Mouse (Mus musculus) left cerebral cortex, postnatal 25 days (tissue): ENCODE measurements around the gene Ifna11. TPM values are rescaled to one million over a fixed set of nuclear protein-coding genes. Genes with fewer than 3 reads are reported as not detected.
"Not testable (repeated sequence)": the region's sequence is repeated elsewhere in the genome, so short reads cannot be mapped to it uniquely, and the experiment has no call there.

ENCODE experiments used
- DNase-seq, 2 experiments: peaks; one replicate each; pipeline ENCODE4 v3.0.0; 2022; ENCODE audit warnings: low spot score in 2 of 2, mixed read lengths in 1 of 2
- intact Hi-C: fragments of 180-260 bp; cut with DNase I; formaldehyde crosslinking; loops from one replicate; pipeline ENCODE4 v1.15.1; 2025
- total RNA-seq, 2 experiments: library from RNA; stranded (reverse); gene quantifications; 2 replicates each; pipeline ENCODE4 v1.2.3; 2021

Gene Ifna11
- total RNA-seq, 2 experiments from 2014 or later = not detected

DNA sequence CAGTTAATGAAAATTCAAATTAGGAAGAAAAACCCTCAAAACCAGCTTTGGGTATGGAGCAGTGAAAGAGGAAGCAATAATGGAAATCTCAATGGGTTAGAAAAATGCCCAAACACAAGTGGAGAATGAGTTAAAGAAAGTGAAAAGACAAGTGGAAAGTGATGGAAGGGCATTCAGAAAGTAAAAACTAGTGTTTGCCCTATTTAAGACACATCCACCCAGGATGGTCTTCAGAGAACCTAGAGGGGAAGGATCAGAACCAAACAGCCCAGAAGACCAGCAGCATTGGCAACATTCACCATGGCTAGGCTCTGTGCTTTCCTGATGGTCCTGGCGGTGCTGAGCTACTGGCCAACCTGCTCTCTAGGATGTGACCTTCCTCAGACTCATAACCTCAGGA, 15.5 kb downstream of the Ifna11 start, which contains the start of gene Ifna5:
Ifna5 (plus strand) TSS at position 301 of the 400 bp plus-strand sequence.
- DNase-seq, intact Hi-C loops: not testable (repeated sequence)

DNA sequence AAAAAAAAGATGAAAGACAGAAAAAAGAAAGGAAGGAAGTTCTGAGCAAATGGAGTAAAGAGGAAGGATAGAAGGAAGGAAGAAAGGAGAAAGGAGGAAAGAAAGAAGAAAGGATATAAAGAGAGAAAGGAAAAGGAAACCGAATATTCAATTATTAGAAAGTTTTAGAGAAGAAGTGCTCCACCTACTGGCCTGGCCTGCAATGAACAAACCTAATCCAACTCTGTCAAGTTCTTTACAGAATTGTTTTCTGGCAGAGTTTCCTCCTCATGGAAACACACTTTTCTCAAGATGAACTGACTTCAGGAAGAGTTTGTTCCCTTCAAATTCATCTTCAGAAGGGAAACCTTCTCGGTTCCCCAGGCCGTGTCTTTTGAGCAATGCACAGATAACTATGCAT, 19.1 kb downstream of the Ifna11 start:
- intact Hi-C loops = no loop called here
- peak in 1 of 2 experiments; percentile 4 for DNase-seq

DNA sequence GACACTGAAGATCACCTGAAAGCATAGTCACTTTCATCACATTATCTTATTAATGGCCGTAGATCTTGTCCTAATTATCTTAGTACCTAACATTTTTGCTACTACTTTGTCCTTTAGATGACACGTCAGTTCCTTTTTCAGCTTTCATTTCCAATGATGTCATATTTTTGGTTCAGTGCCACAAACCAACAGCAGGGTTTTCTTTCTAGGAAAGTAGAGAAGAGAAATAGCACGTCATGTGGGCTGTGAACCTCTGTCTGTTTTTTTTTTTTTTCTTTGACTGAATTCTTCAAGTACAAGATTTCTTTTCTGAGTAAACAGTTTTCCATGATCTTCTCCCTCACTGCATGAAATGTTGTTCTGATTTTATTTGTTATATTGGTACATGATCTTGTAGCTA, 20.3 kb downstream of the Ifna11 start:
- DNase-seq = no peak
- intact Hi-C loops = no loop called here

DNA sequence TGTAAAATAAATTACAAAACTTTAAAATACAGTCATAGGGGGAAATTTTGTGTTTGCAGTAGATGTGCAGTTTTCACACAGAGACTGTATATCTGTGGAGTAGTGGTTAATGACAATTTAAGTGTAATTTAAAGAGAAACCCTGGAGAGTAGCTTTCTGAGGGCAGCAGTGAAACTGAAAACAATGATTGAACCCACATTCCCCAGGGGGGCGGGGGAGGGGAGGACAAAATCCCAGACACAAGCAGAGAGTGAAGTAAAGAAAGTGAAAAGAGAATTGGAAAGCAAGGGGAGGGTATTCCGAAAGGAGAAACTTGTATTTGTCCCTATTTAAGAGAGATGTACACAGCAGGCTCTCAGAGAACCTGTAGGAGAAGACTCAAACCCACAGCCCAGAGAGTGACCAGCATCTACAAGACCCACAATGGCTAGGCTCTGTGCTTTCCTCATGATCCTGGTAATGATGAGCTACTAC, 21.7 kb downstream of the Ifna11 start, which contains the start of gene Ifna4:
Ifna4 (plus strand) TSS at position 424 of the 474 bp plus-strand sequence.
- DNase-seq = no peak
- intact Hi-C loops = no loop called here

DNA sequence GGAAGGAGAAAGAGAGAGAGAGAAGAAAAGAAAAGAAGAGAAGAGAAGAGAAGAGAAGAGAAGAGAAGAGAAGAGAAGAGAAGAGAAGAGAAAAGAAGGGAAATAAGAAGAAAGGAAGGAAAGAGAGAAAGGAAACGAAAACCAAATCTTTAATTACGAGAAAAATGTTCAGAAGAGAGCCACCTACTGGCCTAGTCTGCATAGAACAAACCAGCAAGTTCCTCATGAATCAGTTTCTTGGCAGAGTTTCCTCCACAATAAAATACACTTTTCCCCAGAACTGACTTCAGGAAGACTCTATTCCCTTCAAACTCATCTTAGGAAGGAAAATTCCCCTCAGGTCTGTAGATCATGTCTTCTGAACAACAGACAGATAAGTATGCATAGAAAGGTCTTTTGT, 25.6 kb downstream of the Ifna11 start:
- no peak for DNase-seq
- intact Hi-C loops = no loop called here

DNA sequence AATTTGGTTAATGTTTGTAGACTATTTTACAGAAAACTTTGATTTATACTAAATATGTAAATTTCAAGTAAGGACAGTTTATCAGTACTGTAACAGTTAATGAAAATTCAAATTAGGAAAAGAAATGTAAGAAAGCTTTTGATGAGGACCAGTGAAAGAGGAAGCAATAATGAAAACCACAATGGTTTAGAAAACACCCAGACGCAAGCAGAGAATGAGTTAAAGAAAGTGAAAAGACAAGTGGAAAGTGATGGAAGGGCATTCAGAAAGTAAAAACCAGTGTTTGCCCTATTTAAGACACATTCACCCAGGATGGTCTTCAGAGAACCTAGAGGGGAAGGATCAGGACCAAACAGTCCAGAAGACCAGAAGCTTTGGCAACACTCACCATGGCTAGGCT, 29.9 kb downstream of the Ifna11 start, which contains the start of gene Ifna1:
Ifna1 (plus strand) TSS at position 390 of the 400 bp plus-strand sequence.
- DNase-seq = no peak
- intact Hi-C loops = no loop called here

DNA sequence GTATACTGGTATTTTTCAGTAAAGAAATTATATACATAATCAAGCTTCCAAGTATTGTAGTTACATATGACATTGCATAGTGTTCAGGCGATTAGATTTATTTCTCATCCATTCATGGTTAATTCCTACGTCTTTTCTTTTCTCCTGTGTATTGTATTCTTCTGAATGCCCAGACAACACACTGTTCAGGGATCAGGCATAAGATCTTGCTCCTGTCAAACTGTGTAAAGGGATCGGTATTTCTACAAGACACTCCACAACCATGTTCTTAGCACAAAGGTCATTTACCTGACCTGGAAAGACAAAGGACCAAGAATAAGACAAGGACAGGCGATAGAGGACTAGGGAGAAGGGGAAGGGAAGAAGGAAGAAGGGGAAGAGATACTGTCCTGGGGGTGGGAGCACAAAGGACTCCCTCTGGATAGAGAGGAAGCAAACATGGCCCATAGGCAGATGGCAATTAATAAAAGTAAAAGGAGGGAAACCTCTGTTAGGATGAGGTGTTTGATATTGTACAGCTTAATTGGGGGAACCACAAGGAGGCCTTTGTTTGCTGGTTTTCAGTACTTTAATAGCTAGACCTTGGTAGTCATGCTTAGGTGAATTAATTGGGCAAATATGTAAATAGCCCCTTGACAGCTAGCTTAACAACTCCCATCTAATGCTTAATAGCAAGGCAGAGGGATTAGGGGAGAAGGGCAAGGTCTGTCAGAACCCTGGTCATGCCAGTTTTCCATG, 31.4 kb downstream of the Ifna11 start:
- no peak for DNase-seq
- intact Hi-C loops = no loop called here

DNA sequence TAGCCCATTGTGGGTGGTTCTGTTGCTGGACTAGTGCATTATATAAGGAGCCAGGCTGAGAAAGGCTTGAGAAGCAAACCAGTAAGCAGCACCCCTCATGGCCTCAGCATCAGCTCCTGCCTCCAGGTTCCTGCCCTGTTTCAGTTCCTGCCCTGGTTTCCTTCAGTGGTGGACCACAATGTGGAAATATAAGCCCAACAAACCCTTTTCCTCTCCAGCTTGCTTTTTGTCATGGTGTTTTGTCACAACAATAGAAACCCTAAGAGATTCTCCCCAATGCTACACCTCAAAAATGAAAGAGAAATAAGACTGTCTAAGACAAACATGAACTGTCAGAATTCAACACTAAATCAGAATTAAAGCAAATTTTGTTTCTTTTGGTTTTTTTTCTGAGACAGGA, 39.5 kb downstream of the Ifna11 start:
- intact Hi-C loops = no loop called here
- DNase-seq = no peak

DNA sequence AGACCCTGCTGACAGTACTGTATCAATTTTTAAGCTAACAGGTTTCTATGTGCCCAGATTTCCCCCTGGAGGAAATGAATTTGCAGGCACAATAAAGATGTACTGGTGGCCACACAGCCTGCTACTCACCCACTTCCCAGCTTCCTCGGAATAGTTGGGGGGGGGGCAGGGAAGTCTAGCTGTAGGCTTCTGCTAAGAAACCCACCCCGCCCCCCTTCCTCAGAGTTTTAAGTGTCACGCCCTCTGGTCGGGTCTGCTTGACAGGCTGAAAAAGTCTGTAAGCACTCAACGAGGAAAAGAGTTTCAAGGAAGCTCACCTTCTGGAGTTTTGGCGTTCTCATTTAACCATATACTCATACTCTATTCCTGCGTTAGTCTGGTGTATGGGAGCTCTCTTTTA, 43.5 kb downstream of the Ifna11 start:
- no peak for DNase-seq
- intact Hi-C loops = no loop called here

DNA sequence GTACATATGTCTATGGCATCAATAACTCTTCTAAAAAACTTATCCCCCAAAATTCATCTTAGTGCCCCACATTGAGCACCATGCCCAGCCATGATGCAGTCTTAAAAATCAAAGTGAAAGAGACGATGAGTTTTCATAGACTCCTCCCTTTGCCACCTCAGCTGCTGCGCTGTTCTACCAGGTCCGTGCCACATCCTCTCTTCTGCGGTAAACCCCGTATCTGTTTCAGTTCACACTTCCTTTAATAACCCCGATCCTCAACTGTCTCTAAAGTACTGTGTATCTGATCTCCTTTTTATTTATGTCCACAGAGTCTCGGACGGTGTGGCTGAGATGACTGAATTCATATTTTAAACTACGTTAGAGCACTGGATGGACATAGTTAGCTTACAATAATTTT, 44.8 kb downstream of the Ifna11 start:
- DNase-seq = no peak
- intact Hi-C loops = no loop called here

DNA sequence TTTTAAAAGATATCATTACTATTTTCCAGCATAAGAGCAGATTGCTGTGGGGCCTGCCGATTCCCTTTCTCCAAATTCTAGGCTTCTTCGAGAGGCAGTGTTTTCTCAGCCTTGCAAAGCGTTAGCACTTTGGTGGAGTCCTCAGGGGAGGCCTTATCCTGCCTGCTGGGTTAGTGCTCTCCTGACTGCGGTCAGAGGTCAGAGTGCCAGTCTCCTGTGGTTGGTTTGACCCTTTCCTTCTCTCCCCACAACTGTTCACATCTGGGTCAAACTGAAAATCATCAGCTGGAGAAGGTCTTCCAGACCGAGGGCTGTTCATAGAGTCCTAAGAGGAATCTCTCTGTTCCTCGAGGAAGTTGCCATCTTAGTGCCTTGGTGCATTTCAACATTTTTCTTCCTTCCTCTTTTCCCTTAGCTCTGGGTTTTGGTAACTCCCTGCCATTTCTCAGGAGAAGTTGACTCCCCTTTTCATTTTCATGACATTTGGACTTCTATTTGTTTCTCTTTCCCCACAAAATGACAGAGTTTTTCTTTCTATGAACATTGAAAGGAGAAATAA, 45.3 kb downstream of the Ifna11 start:
- DNase-seq = no peak
- intact Hi-C loops = no loop called here

DNA sequence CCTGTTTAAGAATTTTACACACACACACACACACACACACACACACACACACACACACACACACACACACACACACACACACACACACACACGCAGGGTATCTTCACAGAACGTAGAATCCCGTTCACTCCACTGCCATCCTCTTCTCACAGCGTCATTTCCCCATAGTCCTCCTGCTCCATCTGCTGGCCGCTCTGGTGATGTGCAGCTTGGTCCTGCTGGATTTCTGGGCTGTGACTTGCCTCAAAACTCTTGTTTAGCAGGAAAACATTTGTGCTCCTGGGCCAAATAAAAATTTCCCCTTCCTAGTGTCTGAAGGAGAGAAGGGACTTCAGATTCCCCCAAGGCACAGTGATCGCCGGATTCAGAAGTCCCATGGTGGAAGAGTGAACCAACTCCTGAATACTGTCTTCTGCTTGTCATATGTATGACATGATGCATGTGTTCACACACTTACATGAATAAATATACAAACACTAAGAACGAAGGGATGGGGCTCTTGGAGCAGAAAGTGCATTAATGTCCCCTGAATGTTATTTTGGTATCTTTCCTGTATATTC, 47.7 kb downstream of the Ifna11 start:
- DNase-seq = peak; percentile 62 to 75
- intact Hi-C loops = no loop called here

DNA sequence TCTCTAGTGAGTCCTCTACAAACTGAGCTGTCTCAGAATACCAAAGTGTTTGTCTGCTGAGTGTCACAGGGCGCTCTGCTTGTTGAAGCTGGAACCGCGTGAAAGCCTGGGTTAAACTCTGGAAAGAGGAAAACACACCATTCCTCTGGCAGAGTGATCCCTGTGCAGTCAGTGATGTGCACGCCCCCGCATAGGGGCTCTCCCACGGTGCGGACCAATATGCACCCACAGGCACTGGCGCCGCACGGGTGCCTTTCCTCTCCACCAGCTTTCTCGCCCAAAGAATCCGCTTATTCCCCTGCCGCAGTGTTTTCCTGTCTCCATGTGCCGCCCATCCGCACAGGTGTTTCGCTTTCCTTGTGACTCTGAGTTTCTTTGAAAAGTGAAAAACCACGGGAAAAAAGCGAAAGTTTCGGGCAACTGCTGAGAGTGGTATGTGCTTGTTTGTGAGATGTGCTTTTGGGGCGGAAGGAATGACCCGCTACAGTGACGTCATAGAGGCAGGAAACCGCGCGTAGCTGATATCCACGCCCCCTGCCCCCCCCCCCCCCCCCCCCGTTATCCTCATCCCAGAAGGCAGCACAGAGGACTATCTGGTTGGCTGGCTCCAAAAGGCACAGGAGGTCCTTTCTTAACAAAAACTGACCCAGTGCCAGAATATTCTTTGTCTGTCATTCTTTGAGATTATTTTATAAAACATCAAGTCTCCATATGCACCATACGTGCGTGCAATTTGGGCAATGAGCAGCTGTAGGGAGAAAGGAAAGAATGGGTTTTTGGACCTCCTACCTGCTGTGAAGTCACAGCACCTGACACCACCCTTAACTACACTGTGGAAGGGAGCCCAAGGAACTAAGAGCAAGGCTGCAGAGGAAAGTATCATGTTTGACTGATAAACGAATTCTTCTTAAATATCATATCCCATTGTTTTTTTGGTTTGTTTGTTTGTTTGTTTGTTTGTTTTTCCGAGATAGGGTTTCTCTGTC, 48.5 kb downstream of the Ifna11 start:
- intact Hi-C loops = no loop called here
- peak; percentile 3 to 15 for DNase-seq

Other genes starting within 250 kb of the Ifna11 start
- gene Ifna14, start 248.2 kb upstream of the Ifna11 start, total RNA-seq = not detected
- gene Ifna9, start 227.6 kb upstream of the Ifna11 start, total RNA-seq = not detected
- not detected for gene Ifna12, start 216.6 kb upstream of the Ifna11 start, total RNA-seq
- gene C87499, start 185.5 kb upstream of the Ifna11 start, total RNA-seq = not detected
- not detected for gene Ifna13, start 175.5 kb upstream of the Ifna11 start, total RNA-seq
- not detected for gene Ifna16, start 143.0 kb upstream of the Ifna11 start, total RNA-seq
- gene Ifna2, start 136.0 kb upstream of the Ifna11 start, total RNA-seq = not detected
- not detected for gene Ifnab, start 128.6 kb upstream of the Ifna11 start, total RNA-seq
- gene Gm26566, start 98.2 kb upstream of the Ifna11 start, total RNA-seq = 1 to 10 TPM; 1.2 to 1.4 TPM
- gene Klhl9, start 97.5 kb upstream of the Ifna11 start, total RNA-seq = 100 to 1,000 TPM; 104 to 108 TPM
- gene Gm13271, start 65.1 kb upstream of the Ifna11 start, total RNA-seq = not detected
- gene Gm13283, start 59.8 kb upstream of the Ifna11 start, total RNA-seq = not detected
- not detected for gene Gm13290, start 46.1 kb upstream of the Ifna11 start, total RNA-seq
- not detected for gene Gm13289, start 43.0 kb upstream of the Ifna11 start, total RNA-seq
- gene Gm13272, start 40.1 kb upstream of the Ifna11 start, total RNA-seq = not detected
- not detected for gene Ifnz, start 37.8 kb upstream of the Ifna11 start, total RNA-seq
- not detected for gene Gm13276, start 34.2 kb upstream of the Ifna11 start, total RNA-seq
- gene Gm13277, start 31.3 kb upstream of the Ifna11 start, total RNA-seq = not detected
- gene Gm13278, start 28.4 kb upstream of the Ifna11 start, total RNA-seq = not detected
- not detected for gene Gm13275, start 25.5 kb upstream of the Ifna11 start, total RNA-seq
- not detected for gene Gm13279, start 22.6 kb upstream of the Ifna11 start, total RNA-seq
- not detected for gene Gm13285, start 20.3 kb upstream of the Ifna11 start, total RNA-seq
- not detected for gene Gm13287, start 16.7 kb upstream of the Ifna11 start, total RNA-seq
- not detected for gene Gm13288, start 14.4 kb upstream of the Ifna11 start, total RNA-seq
- not detected for gene Ifna7, start 3.7 kb upstream of the Ifna11 start, total RNA-seq
- gene Ifna6, start 7.5 kb downstream of the Ifna11 start, total RNA-seq = not detected
- gene Ifna5, start 15.6 kb downstream of the Ifna11 start, total RNA-seq = not detected
- not detected for gene Ifna4, start 21.9 kb downstream of the Ifna11 start, total RNA-seq
- gene Ifna1, start 30.1 kb downstream of the Ifna11 start, total RNA-seq = not detected
- not detected for gene Ifne, start 60.2 kb downstream of the Ifna11 start, total RNA-seq